Mouse (Mus musculus) layer of hippocampus, adult 18-20 months (tissue): Measurements from ENCODE around the gene Taf1. TPM values are rescaled to one million over a fixed set of nuclear protein-coding genes. Genes with fewer than 3 reads are reported as not detected.

ENCODE experiments used
- DNase-seq, 2 experiments: peaks; one replicate each; pipeline ENCODE4 v3.0.0; 2022; ENCODE audit warnings: low spot score in 2 of 2
- total RNA-seq, 2 experiments: library from RNA; stranded (reverse); gene quantifications; 2 replicates each; pipeline ENCODE4 v1.2.3; 2021

Taf1 gene
- total RNA-seq, 2 experiments from 2014 or later = 49.9 to 50.9 TPM

DNA sequence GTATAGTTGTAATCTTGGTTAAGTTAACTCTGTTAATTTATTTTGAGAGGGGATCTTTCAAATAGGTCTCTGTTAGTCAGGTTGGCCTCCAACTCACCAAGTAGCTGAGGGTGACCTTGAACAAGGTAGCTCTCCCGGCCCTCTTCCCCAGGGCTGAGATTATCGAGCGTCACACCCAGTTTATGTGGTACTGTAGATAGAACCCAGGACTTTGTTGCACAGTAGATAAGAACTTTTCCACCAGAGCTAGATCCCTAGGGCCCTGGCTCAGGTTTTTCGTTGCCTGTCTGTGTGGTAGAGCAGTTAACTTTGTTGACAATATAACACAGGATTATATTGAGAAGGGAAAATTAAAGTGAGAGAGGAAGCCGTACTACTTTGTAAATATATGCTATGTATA lies 114.1 kb downstream of the Taf1 start:
- DNase-seq = no peak

Other genes with a start within 250 kb of the Taf1 start
- 100 to 1,000 TPM; 168 to 183 TPM for gene Nlgn3, start 233.6 kb upstream of the Taf1 start, total RNA-seq
- 10 to 100 TPM; 13.9 to 14.4 TPM for gene Gjb1, start 156.4 kb upstream of the Taf1 start, total RNA-seq
- 100 to 1,000 TPM; 159 to 174 TPM for gene Zmym3, start 111.9 kb upstream of the Taf1 start, total RNA-seq
- 100 to 1,000 TPM; 124 to 147 TPM for gene Nono, start 103.4 kb upstream of the Taf1 start, total RNA-seq
- gene Itgb1bp2, start 83.6 kb upstream of the Taf1 start, total RNA-seq = 1 to 10 TPM in 1 of 2 experiments, not detected in 1; 1.1 TPM
- 100 to 1,000 TPM; 195 to 213 TPM for gene Ogt, start 107.3 kb downstream of the Taf1 start, total RNA-seq
- gene Cxcr3, start 201.5 kb downstream of the Taf1 start, total RNA-seq = not detected